Mouse (Mus musculus): ENCODE results near the gene Usp19.

GRCm38 (mm10) chr9:108488403-108488802, 2.0 kb upstream of the Usp19 start:
- no peak for TF ChIP-seq POLR2A (IDR thresholded peaks at IDR 0.05; ENCODE audit: borderline replicate concordance, low read depth, low read length)
- TF ChIP-seq CTCF (IDR thresholded peaks at IDR 0.05; ENCODE audit: low read depth, low read length) = no peak
